Mouse (Mus musculus) kidney, adult 2 months (tissue): ENCODE measurements around the gene Nploc4.

ENCODE experiments used
- CTCF ChIP-seq: fragments of 200-500 bp; conservative IDR thresholded peaks from 2 replicates; pipeline ENCODE4 v1.5.1; 2011; ENCODE audit warnings: low read depth, mild to moderate bottlenecking, control low read depth, low read length, moderate library complexity, mixed read lengths; ENCODE audit not compliant: insufficient read depth, insufficient read length
- POLR2A ChIP-seq: fragments of 200-500 bp; IDR thresholded peaks from one replicate; pipeline ENCODE4 v1.6.1; 2011; ENCODE audit warnings: low read depth, low read length, control low read depth

- no peak for TF ChIP-seq POLR2A
- TF ChIP-seq CTCF: no peak
These were observed 61.0 kb downstream of the Nploc4 start for GRCm38 (mm10) chr11:120376302-120377160.
